Mouse (Mus musculus) cerebellum, adult 2 months (tissue): ENCODE measurements around the gene Ebi3.

Source experiments
- CTCF ChIP-seq: fragments of 200-500 bp; IDR thresholded peaks from 2 replicates; pipeline ENCODE4 v1.5.1; 2011; ENCODE audit warnings: low read depth, mild to moderate bottlenecking, control low read depth, low read length, moderate library complexity, borderline replicate concordance; ENCODE audit not compliant: insufficient read depth
- POLR2A ChIP-seq: fragments of 200-500 bp; IDR thresholded peaks from 2 replicates; pipeline ENCODE4 v1.6.1; 2011; ENCODE audit warnings: low read length, control low read depth, borderline replicate concordance; ENCODE audit not compliant: insufficient read depth

DNA sequence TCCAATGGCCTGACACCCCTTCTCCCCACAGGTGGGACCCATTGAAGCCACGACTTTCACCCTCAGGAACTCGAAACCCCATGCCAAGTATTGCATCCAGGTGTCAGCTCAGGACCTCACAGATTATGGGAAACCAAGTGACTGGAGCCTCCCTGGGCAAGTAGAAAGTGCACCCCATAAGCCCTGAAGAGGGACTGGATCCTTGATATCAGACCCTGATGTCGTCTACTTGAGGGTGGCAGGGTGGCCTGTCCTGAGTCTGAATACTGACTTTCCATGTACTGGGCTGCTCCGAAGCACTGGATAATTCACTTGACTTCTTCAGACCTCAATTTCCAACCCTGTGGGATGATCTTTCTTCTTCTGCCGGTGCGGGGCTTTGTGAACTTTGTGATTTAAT, 4.2 kb downstream of the Ebi3 start:
- TF ChIP-seq POLR2A: no peak
- TF ChIP-seq CTCF: no peak
